Mouse (Mus musculus): Measurements from ENCODE around the gene Pin4. TPM values are rescaled to one million over a fixed set of nuclear protein-coding genes. Genes with fewer than 3 reads are reported as not detected.
"Not testable (repeated sequence)": the region's sequence is repeated elsewhere in the genome, so short reads cannot be mapped to it uniquely, and the experiment has no call there.

Pin4 gene
- 10 to 100 TPM; 47.7 to 66.1 TPM for total RNA-seq (2021)
- long read RNA-seq, experiment 1, partial matches to known transcripts: 0 of 2 reads
- long read RNA-seq, experiment 1, other reads (novel, unspliced or antisense): 0 of 2 reads
- long read RNA-seq, experiment 2, transcript Pin4-201 (4 exons, 489 nt): major isoform, 35 of 41 reads
- long read RNA-seq, experiment 2, partial matches to known transcripts: 6 of 41 reads
- long read RNA-seq, experiment 2, other reads (novel, unspliced or antisense): 0 of 41 reads

GRCm38 (mm10) chrX:102119042-102119864 lies at the start of gene Pin4:
Gene Pin4 (plus strand): TSS chrX:102119447.
- peak; percentile 80 to 81 for DNase-seq (ENCODE audit: low spot score in 2 of 2)

GRCm38 (mm10) chrX:102070591-102071471 lies 48.4 kb upstream of the Pin4 start, which contains the start of gene Rtl5:
Gene Rtl5 (minus strand): TSS chrX:102071304.
- DNase-seq (ENCODE audit: low spot score in 2 of 2): peak; percentile 41 to 43

GRCm38 (mm10) chrX:102071517-102071916 lies 47.7 kb upstream of the Pin4 start:
- DNase-seq (ENCODE audit: low spot score in 2 of 2): no peak

GRCm38 (mm10) chrX:102073605-102074325 lies 45.5 kb upstream of the Pin4 start:
- DNase-seq (ENCODE audit: low spot score in 2 of 2): no peak

GRCm38 (mm10) chrX:102074435-102074834 lies 44.8 kb upstream of the Pin4 start:
- DNase-seq (ENCODE audit: low spot score in 2 of 2): no peak

GRCm38 (mm10) chrX:102075158-102075557 lies 44.1 kb upstream of the Pin4 start:
- DNase-seq (ENCODE audit: low spot score in 2 of 2): no peak

- DNase-seq (ENCODE audit: low spot score in 2 of 2): no peak
These were observed 42.1 kb upstream of the Pin4 start for GRCm38 (mm10) chrX:102076886-102077765.

- DNase-seq (ENCODE audit: low spot score in 2 of 2): no peak
These were observed 38.2 kb upstream of the Pin4 start for GRCm38 (mm10) chrX:102081076-102081475.

GRCm38 (mm10) chrX:102081573-102082279 lies 37.5 kb upstream of the Pin4 start:
- no peak for DNase-seq (ENCODE audit: low spot score in 2 of 2)

GRCm38 (mm10) chrX:102082340-102082739 lies 36.9 kb upstream of the Pin4 start:
- DNase-seq (ENCODE audit: low spot score in 2 of 2): no peak

- DNase-seq (ENCODE audit: low spot score in 2 of 2): no peak
These were observed 33.3 kb upstream of the Pin4 start for GRCm38 (mm10) chrX:102085798-102086443.

GRCm38 (mm10) chrX:102090605-102091004 lies 28.6 kb upstream of the Pin4 start:
- DNase-seq (ENCODE audit: low spot score in 2 of 2): no peak

GRCm38 (mm10) chrX:102094381-102094904 lies 24.8 kb upstream of the Pin4 start:
- DNase-seq (ENCODE audit: low spot score in 2 of 2): no peak

GRCm38 (mm10) chrX:102101886-102102285 lies 17.4 kb upstream of the Pin4 start:
- DNase-seq (ENCODE audit: low spot score in 2 of 2): no peak

- DNase-seq (ENCODE audit: low spot score in 2 of 2): not testable (repeated sequence)
These were observed 15.4 kb upstream of the Pin4 start for GRCm38 (mm10) chrX:102103830-102104229.

GRCm38 (mm10) chrX:102109349-102109748 lies 9.9 kb upstream of the Pin4 start:
- DNase-seq (ENCODE audit: low spot score in 2 of 2): not testable (repeated sequence)

GRCm38 (mm10) chrX:102115676-102116075 lies 3.6 kb upstream of the Pin4 start:
- no peak for DNase-seq (ENCODE audit: low spot score in 2 of 2)

- DNase-seq (ENCODE audit: low spot score in 2 of 2): no peak
These were observed 2.1 kb downstream of the Pin4 start for GRCm38 (mm10) chrX:102121321-102121720.
